Mouse (Mus musculus) hindbrain, embryonic 16.5 days (tissue): ENCODE measurements at regions not wholly inside any gene's neighbourhood (a gene's known extent, or its start where the extent isn't known, plus 50 kb on each side); places are given as distances from the start of the nearest gene placed in this dataset.
"Not testable (repeated sequence)": the region's sequence is repeated elsewhere in the genome, so short reads cannot be mapped to it uniquely, and the experiment has no call there.

Experiments used
- ATAC-seq: fragments of 200-750 bp; cut with Nextera tagmentation; 2 replicates; pipeline ENCODE4 v1.8.0; 2017; ENCODE audit warnings: moderate TSS enrichment, moderate library complexity
- H3K27ac ChIP-seq: fragments of 300-500 bp; sonication (generic); 2 replicates; pipeline ENCODE4 v1.5.1; 2014; ENCODE audit warnings: low read depth, mild to moderate bottlenecking, control low read depth, low read length, moderate library complexity
- H3K27me3 ChIP-seq: fragments of 300-500 bp; sonication (generic); replicated peaks from 2 replicates; pipeline ENCODE4 v1.6.1; 2014; ENCODE audit warnings: low read length; ENCODE audit not compliant: control insufficient read depth, insufficient read depth
- H3K36me3 ChIP-seq: fragments of 300-500 bp; sonication (generic); 2 replicates; pipeline ENCODE4 v1.6.1; 2014; ENCODE audit warnings: mild to moderate bottlenecking, low read length, moderate library complexity, mixed read lengths; ENCODE audit not compliant: control insufficient read depth, insufficient read depth
- H3K4me1 ChIP-seq: fragments of 300-500 bp; sonication (generic); 2 replicates; pipeline ENCODE4 v1.6.1; 2014; ENCODE audit warnings: low read depth, low read length; ENCODE audit not compliant: control insufficient read depth, insufficient read depth
- H3K4me2 ChIP-seq: fragments of 300-500 bp; sonication (generic); 2 replicates; pipeline ENCODE4 v1.6.1; 2014; ENCODE audit warnings: mild to moderate bottlenecking, low read length, control low read depth, moderate library complexity
- H3K4me3 ChIP-seq: fragments of 300-500 bp; sonication (generic); 2 replicates; pipeline ENCODE4 v1.5.1; 2014; ENCODE audit warnings: mild to moderate bottlenecking, low read length, control low read depth, moderate library complexity
- H3K9ac ChIP-seq: fragments of 300-500 bp; sonication (generic); 2 replicates; pipeline ENCODE4 v1.6.1; 2014; ENCODE audit warnings: low read depth, mild to moderate bottlenecking, control low read depth, low read length, moderate library complexity
- H3K9me3 ChIP-seq: fragments of 300-500 bp; sonication (generic); 2 replicates; pipeline ENCODE4 v1.6.1; 2014; ENCODE audit warnings: mild to moderate bottlenecking, low read length, moderate library complexity; ENCODE audit not compliant: control insufficient read depth
- WGBS: fragments of 180-500 bp; shearing (Covaris S2); extraction: QIAGEN DNeasy Blood & Tissue Kit; methylation state at CpG from one replicate; pipeline ENCODE4 v1.1.7; 2014; 5-methylcytosine and 5-hydroxymethylcytosine counted together

- Histone ChIP-seq H3K4me3 (no peak overlapping the region), H3K9ac (no peak overlapping the region), H3K9me3 (no peaks in the 10 kb centered on the region), H3K4me2 (no peak overlapping the region), H3K27me3 (no peaks in the 10 kb centered on the region), H3K4me1 (no peaks in the 10 kb centered on the region), H3K27ac (no peak overlapping the region), H3K36me3 (no peaks in the 10 kb centered on the region)
- WGBS: 63% methylated on average over 2 of the region's 2 CpGs
- no peak for ATAC-seq
Measured at GRCm38 (mm10) chr10:57046891-57047290, 439.3 kb upstream of the Hsf2 start.

- Histone ChIP-seq H3K4me1 (no peaks in the 10 kb centered on the region), H3K36me3 (no peaks in the 10 kb centered on the region), H3K27ac (no peak overlapping the region), H3K4me2 (no peak overlapping the region), H3K9me3 (no peaks in the 10 kb centered on the region), H3K9ac (no peak overlapping the region), H3K4me3 (no peak overlapping the region), H3K27me3 (no peaks in the 10 kb centered on the region)
- 0 out of 2 replicates have a peak, but pooled peaks have one; percentile 50 for ATAC-seq
Measured at GRCm38 (mm10) chr10:57047719-57048118, 438.5 kb upstream of the Hsf2 start.

GRCm38 (mm10) chr10:57053375-57053774, 432.8 kb upstream of the Hsf2 start:
- H3K36me3 ChIP-seq, H3K4me3 ChIP-seq, ATAC-seq, H3K4me2 ChIP-seq, H3K9me3 ChIP-seq, H3K9ac ChIP-seq, H3K27ac ChIP-seq, H3K4me1 ChIP-seq, H3K27me3 ChIP-seq: not testable (repeated sequence)
- 98% methylated on average over 2 of the region's 2 CpGs for WGBS

GRCm38 (mm10) chr10:57090131-57090530, 396.1 kb upstream of the Hsf2 start:
- Histone ChIP-seq H3K27me3 (no peaks in the 10 kb centered on the region), H3K27ac (no peak overlapping the region), H3K9me3 (no peaks in the 10 kb centered on the region), H3K4me3 (no peak overlapping the region), H3K36me3 (no peaks in the 10 kb centered on the region), H3K4me1 (no peaks in the 10 kb centered on the region), H3K4me2 (no peak overlapping the region), H3K9ac (no peak overlapping the region)
- ATAC-seq: no peak
- WGBS: 94% methylated on average over 2 of the region's 2 CpGs

GRCm38 (mm10) chr10:57095920-57096319, 390.3 kb upstream of the Hsf2 start:
- H3K4me2 ChIP-seq: no peak overlapping the region
- H3K27me3 ChIP-seq: no peaks in the 10 kb centered on the region
- H3K9ac ChIP-seq: no peak overlapping the region
- H3K9me3 ChIP-seq: no peaks in the 10 kb centered on the region
- no peak overlapping the region for H3K4me3 ChIP-seq
- H3K4me1 ChIP-seq: no peaks in the 10 kb centered on the region
- WGBS: 74% methylated on average over 3 of the region's 3 CpGs
- ATAC-seq: no peak
- no peaks in the 10 kb centered on the region for H3K36me3 ChIP-seq
- no peak overlapping the region for H3K27ac ChIP-seq

- H3K27ac ChIP-seq: no peak overlapping the region
- H3K4me1 ChIP-seq: no peaks in the 10 kb centered on the region
- H3K4me3 ChIP-seq: no peak overlapping the region
- H3K4me2 ChIP-seq: no peak overlapping the region
- H3K9ac ChIP-seq: no peak overlapping the region
- WGBS: 91% methylated on average over 2 of the region's 2 CpGs
- no peak for ATAC-seq
- no peaks in the 10 kb centered on the region for H3K9me3 ChIP-seq
- H3K36me3 ChIP-seq: no peaks in the 10 kb centered on the region
- no peaks in the 10 kb centered on the region for H3K27me3 ChIP-seq
Measured at GRCm38 (mm10) chr10:57113359-57113758, 372.8 kb upstream of the Hsf2 start.

GRCm38 (mm10) chr10:57114696-57115271, 371.4 kb upstream of the Hsf2 start:
- Histone ChIP-seq H3K4me2 (no peak overlapping the region), H3K4me1 (no peaks in the 10 kb centered on the region), H3K9me3 (no peaks in the 10 kb centered on the region), H3K27me3 (no peaks in the 10 kb centered on the region), H3K9ac (no peak overlapping the region), H3K27ac (no peak overlapping the region), H3K36me3 (no peaks in the 10 kb centered on the region), H3K4me3 (no peak overlapping the region)
- ATAC-seq: no peak
- WGBS: 92% methylated on average over 8 of the region's 8 CpGs

- no peak overlapping the region for H3K9ac ChIP-seq
- no peaks in the 10 kb centered on the region for H3K9me3 ChIP-seq
- WGBS: 78% methylated on average over 1 of the region's 1 CpGs
- H3K4me1 ChIP-seq: no peaks in the 10 kb centered on the region
- H3K4me2 ChIP-seq: no peak overlapping the region
- no peak overlapping the region for H3K4me3 ChIP-seq
- no peak for ATAC-seq
- H3K27me3 ChIP-seq: no peaks in the 10 kb centered on the region
- no peak overlapping the region for H3K27ac ChIP-seq
- no peaks in the 10 kb centered on the region for H3K36me3 ChIP-seq
Measured at GRCm38 (mm10) chr10:57121514-57121913, 364.7 kb upstream of the Hsf2 start.

- H3K36me3 ChIP-seq: no peaks in the 10 kb centered on the region
- 70% methylated on average over 3 of the region's 3 CpGs for WGBS
- H3K9ac ChIP-seq: no peak overlapping the region
- no peak overlapping the region for H3K27ac ChIP-seq
- ATAC-seq: no peak
- no peaks in the 10 kb centered on the region for H3K4me1 ChIP-seq
- no peak overlapping the region for H3K4me2 ChIP-seq
- no peaks in the 10 kb centered on the region for H3K9me3 ChIP-seq
- H3K4me3 ChIP-seq: no peak overlapping the region
- no peaks in the 10 kb centered on the region for H3K27me3 ChIP-seq
Measured at GRCm38 (mm10) chr10:57127185-57127584, 359.0 kb upstream of the Hsf2 start.

GRCm38 (mm10) chr10:57156426-57156825, 329.8 kb upstream of the Hsf2 start:
- no peaks in the 10 kb centered on the region for H3K9me3 ChIP-seq
- H3K4me1 ChIP-seq: no peaks in the 10 kb centered on the region
- H3K4me3 ChIP-seq: no peak overlapping the region
- H3K27ac ChIP-seq: no peak overlapping the region
- 81% methylated on average over 4 of the region's 4 CpGs for WGBS
- ATAC-seq: no peak
- H3K36me3 ChIP-seq: no peaks in the 10 kb centered on the region
- no peak overlapping the region for H3K4me2 ChIP-seq
- no peak overlapping the region for H3K9ac ChIP-seq
- H3K27me3 ChIP-seq: no peaks in the 10 kb centered on the region
